Mouse (Mus musculus) spleen, adult 2 months (tissue): ENCODE measurements around the gene Plg. TPM values are rescaled to one million over a fixed set of nuclear protein-coding genes. Genes with fewer than 3 reads are reported as not detected.

Source experiments
- DNase-seq, 2 experiments: peaks; one replicate each; pipeline versions ENCODE4 v3.0.0 to v3.0.0-alpha.2; 2012 to 2021; ENCODE audit warnings: low spot score in 2 of 2, low read depth in 1 of 2
- H3K27ac ChIP-seq: fragments of 200-500 bp; 2 replicates; pipeline ENCODE4 v1.5.1; 2012; ENCODE audit warnings: low read length, inconsistent platforms; ENCODE audit not compliant: insufficient read depth
- H3K27me3 ChIP-seq: fragments of 200-500 bp; 2 replicates; pipeline ENCODE4 v1.6.1; 2012; ENCODE audit warnings: mild to moderate bottlenecking, moderate library complexity, low read length, inconsistent platforms; ENCODE audit not compliant: control insufficient read depth, insufficient read depth
- H3K36me3 ChIP-seq: fragments of 200-500 bp; 2 replicates; pipeline ENCODE4 v1.6.1; 2012; ENCODE audit warnings: mild to moderate bottlenecking, low read length, inconsistent platforms; ENCODE audit not compliant: control insufficient read depth, insufficient read depth
- H3K4me1 ChIP-seq: fragments of 200-500 bp; 2 replicates; pipeline ENCODE4 v1.6.1; 2011; ENCODE audit warnings: inconsistent platforms; ENCODE audit not compliant: control insufficient read depth, insufficient read depth, insufficient read length
- H3K4me3 ChIP-seq: fragments of 200-500 bp; 2 replicates; pipeline ENCODE4 v1.5.1; 2011; ENCODE audit warnings: mild to moderate bottlenecking, inconsistent platforms; ENCODE audit not compliant: insufficient read depth, insufficient read length; ENCODE audit errors: extremely low read depth
- CTCF ChIP-seq: fragments of 200-500 bp; IDR thresholded peaks from 2 replicates; pipeline ENCODE4 v1.5.1; 2011; ENCODE audit warnings: mild to moderate bottlenecking, inconsistent platforms; ENCODE audit not compliant: insufficient read depth, insufficient read length, insufficient replicate concordance; ENCODE audit errors: extremely low read depth
- POLR2A ChIP-seq: fragments of 200-500 bp; IDR thresholded peaks from 2 replicates; pipeline ENCODE4 v1.6.1; 2011; ENCODE audit warnings: low read depth, low read length, inconsistent platforms
- WGBS: fragments of 180-500 bp; shearing (Covaris S2); methylation state at CpG from one replicate; pipeline ENCODE4 v1.1.7; 2018; 5-methylcytosine and 5-hydroxymethylcytosine counted together
- polyA plus RNA-seq: library from polyadenylated mRNA; depleted of rRNA; stranded (reverse); fragments of >200 nt; gene quantifications from 2 replicates; pipeline ENCODE4 v1.2.3, GENCODE M21; 2012; rRNA removed

Plg gene
- 0.07 and 0.08 TPM in 2 replicates for polyA plus RNA-seq

DNA sequence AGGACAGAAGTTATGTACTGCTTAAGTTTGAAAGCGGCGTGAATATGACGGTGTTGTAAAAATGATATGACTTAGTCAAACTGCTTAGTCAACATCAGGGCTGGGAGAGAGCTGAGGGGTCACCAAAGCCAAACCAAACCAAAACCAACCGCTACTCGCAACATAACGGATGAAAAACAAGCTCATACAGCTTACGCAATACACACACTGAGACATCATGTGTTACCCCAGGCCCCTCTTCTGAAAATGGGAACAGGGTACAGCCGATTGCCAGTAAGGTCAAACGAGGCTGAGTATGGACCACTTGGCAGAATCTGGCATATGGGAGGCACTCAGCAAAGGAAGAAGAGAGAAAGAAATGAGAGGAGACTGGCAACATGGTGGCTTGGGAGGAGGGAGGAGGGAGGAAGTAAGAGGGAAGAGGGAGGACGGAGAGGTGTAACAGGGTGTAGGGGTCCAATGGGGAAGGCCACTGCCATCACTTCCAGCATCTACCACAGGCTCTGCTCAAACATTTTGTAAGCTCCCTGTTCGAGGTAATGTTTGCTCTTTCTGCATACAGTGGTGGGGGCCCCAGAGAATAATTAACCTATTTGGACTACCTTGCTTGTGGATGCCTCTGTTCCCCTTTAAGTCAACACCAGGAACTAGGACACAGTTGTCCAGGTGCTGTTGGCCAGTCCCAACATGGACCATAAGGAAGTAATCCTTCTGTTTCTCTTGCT, at the start of gene Plg:
Gene Plg, plus strand, starts transcription at position 628 of the 725 bp plus-strand sequence.
- DNase-seq, result no peak
- Histone ChIP-seq H3K27ac (no peak within 1 kb of the TSS), H3K4me1 (no peaks in the 10 kb centered on the region), H3K4me3 (no peak within 1 kb of the TSS), H3K27me3 (no peaks in the 10 kb centered on the region), H3K36me3 (no peaks in the 10 kb centered on the region)
- WGBS, result 82% methylated on average over 11 of the region's 11 CpGs
- TF ChIP-seq CTCF (no peak), POLR2A (no peak)

GRCm38 (mm10) chr17:12335115-12335514, 43.3 kb upstream of the Plg start:
- no peaks in the 10 kb centered on the region for H3K36me3 ChIP-seq
- no peak overlapping the region for H3K27ac ChIP-seq
- no peak overlapping the region for H3K4me3 ChIP-seq
- no peak for DNase-seq
- no peaks in the 10 kb centered on the region for H3K4me1 ChIP-seq
- H3K27me3 ChIP-seq, result no peaks in the 10 kb centered on the region
- TF ChIP-seq CTCF (no peak), POLR2A (no peak)
- WGBS, result 86% methylated on average over 6 of the region's 6 CpGs

DNA sequence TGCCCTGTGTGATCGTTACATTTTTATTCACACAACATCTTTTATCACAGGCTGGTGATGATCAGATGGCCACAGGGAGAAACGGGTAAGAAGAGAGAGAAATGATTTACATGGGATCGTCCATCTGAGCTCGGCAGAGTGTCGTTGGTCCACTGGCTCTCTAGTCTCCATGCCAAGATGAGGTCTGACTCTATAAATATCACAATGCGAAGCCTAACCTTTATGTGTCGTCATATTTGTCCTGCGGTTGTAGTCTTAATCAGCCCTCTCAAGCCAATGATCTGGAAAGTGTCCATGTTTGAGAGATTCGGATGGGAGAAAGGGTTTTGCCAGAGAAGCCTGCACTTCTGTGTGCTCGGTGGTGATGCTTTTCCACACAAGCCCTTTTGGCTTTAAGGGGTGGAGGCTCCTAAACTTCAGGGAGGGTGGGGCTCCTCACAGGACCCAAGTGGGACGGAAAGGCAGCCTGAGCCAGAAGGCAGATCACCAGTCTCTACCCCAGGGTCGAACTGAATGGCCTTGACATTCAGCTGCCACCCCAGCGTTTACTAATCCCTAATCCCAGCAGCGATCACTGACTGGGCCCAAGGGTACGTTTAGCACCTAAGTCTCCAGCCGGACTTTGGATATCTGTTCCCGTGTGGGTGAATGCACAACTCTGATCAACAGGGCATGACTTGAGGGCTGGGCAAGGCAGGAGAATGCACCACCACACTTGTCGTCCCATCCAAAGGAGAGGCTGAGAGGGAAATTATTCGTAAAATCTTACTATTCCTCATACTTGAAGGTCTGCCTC, 42.1 kb upstream of the Plg start:
- no peaks in the 10 kb centered on the region for H3K27me3 ChIP-seq
- WGBS, result 91% methylated on average over 19 of the region's 19 CpGs
- H3K4me3 ChIP-seq, result no peak overlapping the region
- H3K27ac ChIP-seq, result no peak overlapping the region
- no peaks in the 10 kb centered on the region for H3K4me1 ChIP-seq
- TF ChIP-seq CTCF (no peak), POLR2A (no peak)
- no peaks in the 10 kb centered on the region for H3K36me3 ChIP-seq
- DNase-seq, result no peak

DNA sequence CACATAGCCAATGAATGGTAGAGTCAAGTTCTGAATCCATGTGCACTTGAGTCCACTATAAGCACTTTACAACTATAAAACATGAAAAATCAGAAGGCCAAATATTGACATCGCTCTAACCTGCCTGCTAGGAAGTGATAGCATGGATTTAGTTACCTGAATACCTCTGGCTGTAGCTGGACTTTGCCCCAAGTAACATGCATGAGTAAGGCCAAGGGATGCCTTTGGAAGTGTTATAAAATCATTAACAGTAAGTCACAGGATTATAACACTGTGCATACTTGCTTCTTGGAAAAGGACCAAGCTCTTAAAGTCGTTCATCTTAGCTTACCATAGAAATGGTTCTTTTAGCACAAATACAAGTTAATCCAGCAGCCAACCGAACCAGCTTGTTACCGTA, 41.3 kb upstream of the Plg start:
- TF ChIP-seq POLR2A, result no peak
- TF ChIP-seq CTCF, result no peak
- WGBS, result 87% methylated on average over 4 of the region's 4 CpGs
- Histone ChIP-seq H3K27ac (no peak overlapping the region), H3K27me3 (no peaks in the 10 kb centered on the region), H3K4me1 (no peaks in the 10 kb centered on the region), H3K4me3 (no peak overlapping the region), H3K36me3 (no peaks in the 10 kb centered on the region)
- no peak for DNase-seq

DNA sequence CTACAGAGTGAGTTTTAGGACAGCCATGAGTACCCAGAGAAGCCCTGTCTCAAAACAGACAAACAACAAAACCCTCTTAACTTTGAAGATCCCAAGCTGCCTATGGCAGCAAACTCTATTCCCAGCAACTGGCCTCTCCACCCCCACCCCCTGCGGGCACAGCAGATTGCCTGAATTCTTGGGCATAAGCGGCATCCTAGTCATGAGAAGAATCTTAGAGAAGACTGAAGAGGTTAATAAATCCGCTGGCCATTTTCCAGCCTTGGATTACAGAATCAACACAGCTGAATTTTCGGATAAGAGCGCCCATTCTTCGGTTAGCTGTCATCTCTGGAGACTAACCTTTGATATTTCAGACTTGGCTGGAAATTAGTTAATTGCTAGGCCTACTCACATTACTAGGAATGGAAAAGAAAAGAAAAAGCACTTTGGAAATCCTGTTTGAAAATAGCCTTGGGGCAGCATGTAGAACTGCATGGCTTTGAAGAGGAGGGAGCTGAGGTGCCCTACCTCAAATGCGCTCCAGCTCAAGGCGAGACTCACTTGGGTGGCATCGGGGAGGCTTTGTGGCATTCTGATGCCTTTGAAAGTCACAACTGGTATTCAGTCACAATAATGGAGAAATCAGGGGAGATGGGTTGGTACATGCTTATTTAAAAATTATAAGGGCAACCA, 34.6 kb upstream of the Plg start:
- Histone ChIP-seq H3K27me3 (no peaks in the 10 kb centered on the region), H3K4me3 (no peak overlapping the region), H3K27ac (no peak overlapping the region), H3K4me1 (no peaks in the 10 kb centered on the region), H3K36me3 (no peaks in the 10 kb centered on the region)
- TF ChIP-seq CTCF (no peak), POLR2A (no peak)
- WGBS, result 92% methylated on average over 9 of the region's 9 CpGs
- DNase-seq, result no peak

- TF ChIP-seq CTCF (no peak), POLR2A (no peak)
- H3K27ac ChIP-seq, result no peak overlapping the region
- WGBS, result 85% methylated on average over 1 of the region's 1 CpGs
- no peaks in the 10 kb centered on the region for H3K36me3 ChIP-seq
- H3K4me3 ChIP-seq, result no peak overlapping the region
- DNase-seq, result no peak
- H3K4me1 ChIP-seq, result no peaks in the 10 kb centered on the region
- H3K27me3 ChIP-seq, result no peaks in the 10 kb centered on the region
Measured at GRCm38 (mm10) chr17:12347462-12347861, 30.9 kb upstream of the Plg start.
